Mouse (Mus musculus): Measurements from ENCODE around the gene Krt34.

The Krt34 gene

DNA sequence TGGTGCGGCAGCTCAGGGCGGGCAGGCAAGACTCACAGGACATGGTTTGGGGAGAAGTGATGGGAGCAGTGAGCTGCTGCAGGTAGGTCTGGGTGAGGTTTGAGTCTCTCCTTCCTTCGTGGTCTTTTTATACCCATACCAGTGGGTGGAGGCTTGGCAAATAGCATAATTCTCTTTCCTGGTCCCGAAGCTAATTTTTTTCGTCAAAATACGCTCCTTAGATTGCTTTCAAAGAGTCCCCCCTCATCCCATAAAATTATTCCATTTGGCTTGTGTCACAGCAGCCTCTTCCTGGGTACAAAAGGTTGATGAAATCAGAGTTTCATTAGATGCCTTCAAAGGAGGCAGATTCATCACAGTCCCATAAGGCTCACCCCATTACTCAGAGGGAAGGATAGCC, at the start of gene Krt34:
Krt34 (minus strand) TSS at position 101 of the 400 bp plus-strand sequence.
- no peak for DNase-seq (ENCODE audit: low read depth, low spot score)

DNA sequence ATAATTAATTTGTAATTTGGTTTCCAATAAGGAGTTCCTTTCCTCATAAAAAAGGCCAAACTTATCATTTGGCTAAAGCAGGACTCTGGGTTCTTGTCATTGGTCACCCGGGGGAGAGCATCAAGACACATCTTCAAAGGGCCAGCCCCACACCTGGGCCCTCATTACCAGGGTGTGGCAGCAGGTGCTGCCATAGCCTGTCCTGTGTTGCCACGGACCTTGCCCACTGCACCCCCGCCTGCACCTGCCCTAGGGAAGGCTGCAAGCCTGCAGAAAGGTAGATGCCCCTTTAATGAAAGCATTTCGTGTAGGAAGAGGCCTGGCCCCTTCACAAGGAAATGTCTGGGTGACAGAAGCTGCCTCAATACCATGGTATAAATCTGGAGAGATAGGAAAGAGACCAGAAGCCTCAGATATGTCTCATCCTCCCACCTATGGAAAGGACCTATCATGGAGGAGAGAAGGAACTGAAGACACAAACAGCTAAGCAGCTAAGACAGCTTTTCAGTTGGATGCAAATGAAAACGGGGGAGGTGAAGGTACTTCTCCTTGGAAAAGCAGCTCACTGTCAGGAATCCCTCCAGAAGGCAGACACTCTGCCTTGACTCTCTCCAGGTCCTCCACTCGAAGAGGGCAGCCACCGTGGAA, 47.1 kb upstream of the Krt34 start:
- no peak for DNase-seq (ENCODE audit: low read depth, low spot score)

DNA sequence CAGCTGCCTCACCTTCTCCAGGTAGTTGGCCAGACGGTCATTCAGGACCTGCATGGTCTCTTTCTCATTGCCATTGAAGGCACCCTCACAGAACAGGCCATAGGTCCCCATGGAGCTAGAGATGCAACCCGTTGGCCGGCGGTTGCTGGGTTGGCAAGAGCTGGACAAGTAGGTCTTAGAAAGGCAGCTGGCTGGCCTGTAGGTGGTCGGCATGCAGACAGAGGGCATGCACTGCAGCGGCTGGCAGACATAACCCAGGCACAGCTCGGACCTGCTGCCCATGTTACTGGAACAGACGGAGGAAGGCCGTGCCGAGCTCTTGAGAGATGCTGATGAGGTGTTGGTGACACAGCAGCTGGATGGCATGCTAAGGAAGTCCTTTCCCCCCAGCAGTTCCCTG, 46.5 kb upstream of the Krt34 start, which contains the start of gene Krt32:
Krt32 (minus strand) TSS at position 366 of the 400 bp plus-strand sequence.
- DNase-seq (ENCODE audit: low read depth, low spot score): no peak

DNA sequence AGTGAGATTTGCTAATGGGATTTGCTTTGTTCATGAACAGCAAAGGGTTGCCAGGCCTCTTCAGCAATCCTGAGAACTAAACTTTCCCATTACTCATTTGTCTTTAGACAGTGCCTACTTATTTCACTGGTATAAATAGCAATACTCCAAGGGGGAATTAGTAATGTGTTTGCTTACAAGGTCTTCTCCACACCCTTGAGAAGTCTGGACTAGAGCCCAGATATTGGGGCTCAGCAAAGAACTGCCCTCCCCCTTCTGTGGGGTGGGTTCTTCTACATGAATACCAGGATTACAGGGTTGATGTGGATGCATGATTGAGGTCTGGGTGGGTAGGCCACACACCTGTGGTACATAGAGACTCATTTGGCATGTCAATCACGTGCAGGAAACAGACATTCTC, 32.5 kb upstream of the Krt34 start:
- DNase-seq (ENCODE audit: low read depth, low spot score): no peak

DNA sequence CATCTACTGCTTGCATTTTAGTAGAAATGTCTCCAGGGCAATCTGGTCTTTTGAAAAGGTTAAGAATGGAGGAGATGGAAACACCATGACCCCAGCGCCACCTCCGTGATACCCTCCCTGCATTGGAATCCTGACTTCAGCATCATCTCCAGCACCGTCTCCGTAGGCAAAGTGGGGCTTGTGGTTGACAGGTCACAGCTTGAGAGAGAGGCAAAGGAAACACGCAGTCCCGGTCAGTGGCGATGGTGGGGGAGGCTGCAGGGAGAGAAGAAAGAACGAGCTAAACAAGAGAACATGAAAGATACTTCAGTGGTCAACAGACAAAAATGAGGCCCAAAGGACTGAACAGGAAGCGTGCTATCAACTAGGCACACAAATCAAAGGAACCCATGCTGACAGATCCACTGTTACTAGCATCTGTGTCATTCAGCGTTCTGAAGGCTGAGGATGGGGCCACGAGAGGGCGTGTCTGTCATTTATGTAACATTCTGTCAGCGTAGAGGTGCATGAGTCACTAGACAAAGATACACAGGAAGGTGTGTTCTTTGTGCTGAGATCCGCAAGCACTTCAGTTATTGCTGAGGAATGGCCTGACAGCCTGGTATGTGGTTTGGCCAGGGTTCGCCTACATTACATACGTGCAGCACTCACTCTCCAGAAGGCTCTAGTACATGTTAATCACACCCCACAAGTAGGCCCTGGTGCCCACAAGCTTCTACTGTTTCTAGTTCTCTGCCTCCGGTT, 26.1 kb upstream of the Krt34 start:
- no peak for DNase-seq (ENCODE audit: low read depth, low spot score)

DNA sequence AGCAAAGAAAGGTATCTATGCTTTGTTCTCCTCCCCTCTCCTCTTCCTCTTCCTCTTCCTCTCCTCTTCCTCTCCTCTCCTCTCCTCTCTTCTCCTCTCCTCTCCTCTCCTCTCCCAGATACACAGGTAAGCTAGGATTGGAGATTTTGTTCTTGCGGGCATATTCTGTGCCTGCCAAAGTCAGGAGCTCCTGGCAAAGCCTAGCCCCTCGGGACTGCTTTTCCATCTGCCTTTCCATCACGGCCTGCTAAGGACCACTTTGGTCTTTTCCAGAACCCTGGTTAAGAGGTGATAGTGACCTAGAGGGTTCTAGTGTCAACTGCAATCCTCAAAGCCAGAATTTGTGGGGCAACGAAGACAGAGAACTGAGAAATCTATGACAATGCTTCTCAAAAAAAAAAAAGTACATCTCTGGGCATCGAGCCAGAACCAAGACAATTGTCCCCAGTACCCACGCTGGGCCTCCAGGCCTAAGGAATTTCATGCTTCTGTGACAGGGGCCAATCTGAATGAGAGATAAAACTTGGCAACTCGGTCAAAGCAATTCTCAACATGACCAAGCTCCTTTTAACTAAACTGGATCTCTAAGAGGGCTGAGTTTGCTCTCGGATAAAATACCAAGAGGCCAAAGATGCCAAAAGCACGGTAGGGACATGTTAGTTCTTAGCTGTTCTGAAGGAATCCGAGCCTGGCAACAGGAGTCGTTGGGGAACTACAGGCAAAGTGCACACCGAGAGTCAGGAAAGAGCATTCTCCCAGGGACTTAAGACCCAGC, 25.1 kb upstream of the Krt34 start:
- no peak for DNase-seq (ENCODE audit: low read depth, low spot score)

DNA sequence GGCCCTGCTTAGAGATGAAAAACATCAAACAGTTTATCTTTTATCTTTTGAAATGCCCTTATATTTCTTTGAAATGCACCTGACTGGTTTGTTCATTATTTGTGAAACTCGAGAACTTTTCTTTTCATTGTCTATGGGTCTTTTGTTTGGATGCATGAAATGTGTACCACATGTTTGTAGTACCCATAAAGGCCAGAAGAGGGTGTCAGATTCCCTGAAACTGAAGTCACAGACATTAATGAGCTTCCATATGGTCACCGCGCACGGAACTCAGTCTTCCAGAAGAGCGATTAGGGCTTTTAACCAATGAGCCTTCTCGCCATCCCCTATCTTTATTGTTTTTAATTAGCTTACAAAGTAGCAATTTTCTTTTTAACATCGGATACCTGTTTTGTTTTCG, 17.5 kb upstream of the Krt34 start:
- DNase-seq (ENCODE audit: low read depth, low spot score): peak; percentile 28

DNA sequence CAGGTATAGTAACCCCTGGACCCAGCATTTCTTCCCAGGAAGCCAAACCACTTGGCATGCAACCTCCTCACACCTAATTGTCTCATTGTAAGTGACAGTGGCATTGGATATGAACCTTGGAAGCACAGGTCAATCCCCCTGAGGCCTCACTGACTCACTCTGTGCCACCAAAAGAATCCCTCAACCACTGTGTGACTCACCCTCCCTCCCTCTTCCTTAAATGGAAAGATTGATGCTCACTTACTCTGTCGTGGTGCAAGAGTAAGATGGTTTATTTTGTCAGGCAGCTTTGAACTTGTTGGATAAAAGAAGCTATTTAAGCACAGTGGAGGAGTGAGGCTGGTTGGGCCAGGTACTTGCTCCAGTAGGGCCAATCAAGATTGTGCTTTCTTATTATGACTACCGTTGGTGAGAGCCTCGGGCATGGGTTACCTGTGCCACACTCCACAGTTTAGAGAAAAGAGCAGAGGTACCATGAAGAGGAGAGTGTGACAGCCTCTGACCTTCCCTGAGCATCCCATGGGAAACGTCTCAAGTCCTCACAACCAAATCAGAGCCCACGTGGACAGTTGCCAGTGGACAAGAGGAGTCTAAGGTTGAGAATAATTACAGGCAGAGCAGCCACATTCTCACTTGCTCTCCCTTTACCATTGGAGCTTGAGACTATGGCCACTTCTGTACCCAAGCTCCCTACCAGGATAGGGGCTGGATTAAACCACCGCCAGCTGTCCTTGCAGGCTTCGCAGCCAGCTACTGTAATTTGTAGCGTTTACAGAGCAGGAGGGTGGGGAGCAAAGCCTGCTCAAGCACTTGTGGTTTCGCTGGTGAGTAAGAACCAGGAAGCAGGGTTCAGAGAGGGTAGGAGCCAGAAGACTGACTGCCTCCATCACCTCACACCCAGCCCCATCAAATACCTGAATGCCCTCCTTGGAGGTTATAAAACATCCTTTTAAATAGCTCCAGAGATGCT, 14.6 kb upstream of the Krt34 start:
- DNase-seq (ENCODE audit: low read depth, low spot score): no peak

DNA sequence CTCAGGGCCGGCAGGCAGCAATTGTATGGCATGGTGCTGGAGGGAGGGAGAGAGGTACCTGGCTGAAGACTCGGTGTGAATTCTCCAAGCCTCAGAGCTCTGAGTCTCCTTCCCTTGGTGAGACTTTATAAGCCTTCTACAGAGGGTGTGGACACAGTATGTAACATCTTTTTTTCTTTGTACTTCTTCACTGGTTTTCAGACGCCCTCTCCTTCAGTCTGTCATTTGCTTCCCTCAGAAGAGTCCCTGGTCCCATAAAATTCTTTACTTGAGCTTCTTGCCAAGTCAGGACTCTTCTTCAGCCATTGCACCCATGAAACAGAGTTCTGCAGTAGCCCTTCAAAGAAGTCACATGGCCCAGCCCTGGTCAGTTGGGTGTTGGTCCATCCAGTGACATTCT, 9.1 kb upstream of the Krt34 start, which contains the start of gene Krt31:
Krt31 (minus strand) TSS at position 101 of the 400 bp plus-strand sequence.
- DNase-seq (ENCODE audit: low read depth, low spot score): no peak

DNA sequence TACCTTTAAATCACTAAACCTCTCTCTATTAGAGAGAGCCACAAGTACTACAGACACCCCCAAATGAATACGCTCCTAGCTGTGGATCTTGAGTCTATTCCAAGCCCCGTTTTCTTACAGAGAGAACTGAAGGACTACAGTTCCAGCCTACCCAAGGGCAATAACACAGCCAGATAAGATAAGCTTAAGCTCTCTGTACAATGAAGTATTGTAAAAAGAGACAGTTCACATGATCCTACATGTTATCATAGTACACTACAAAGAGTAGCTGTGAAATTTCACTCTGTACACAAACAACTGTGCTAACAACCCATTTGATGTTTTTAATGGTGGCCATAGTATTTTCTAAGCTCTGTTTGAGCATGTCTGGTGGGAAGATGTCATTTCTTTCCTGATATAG, 5.8 kb upstream of the Krt34 start:
- no peak for DNase-seq (ENCODE audit: low read depth, low spot score)

DNA sequence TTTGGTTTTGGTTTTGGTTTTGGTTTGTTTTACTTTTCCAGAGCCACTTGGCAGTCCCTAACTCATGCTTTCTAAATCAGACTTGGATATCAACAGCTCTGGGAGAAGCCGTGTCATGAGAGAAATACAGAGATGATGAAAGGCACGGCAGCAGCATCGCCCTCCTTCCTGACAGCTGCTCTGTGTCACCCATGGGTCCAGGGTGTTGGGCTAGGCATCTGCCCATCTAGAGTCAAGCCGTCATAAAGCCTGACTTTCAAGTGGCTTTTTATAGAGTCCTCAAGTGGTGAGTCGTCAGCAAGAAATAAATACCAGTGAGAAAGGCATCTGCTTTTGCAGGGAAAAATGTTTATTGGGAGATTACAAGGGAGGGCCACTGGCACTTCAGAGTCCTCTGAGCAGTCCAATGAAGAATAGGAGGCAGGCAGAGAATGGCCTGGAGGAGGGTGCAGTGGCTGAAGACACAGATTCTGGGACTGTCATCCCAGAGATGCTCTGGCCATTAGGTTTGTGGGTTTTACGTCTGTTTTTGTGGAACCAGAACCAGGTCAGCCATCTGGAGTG, 5.0 kb upstream of the Krt34 start:
- no peak for DNase-seq (ENCODE audit: low read depth, low spot score)

DNA sequence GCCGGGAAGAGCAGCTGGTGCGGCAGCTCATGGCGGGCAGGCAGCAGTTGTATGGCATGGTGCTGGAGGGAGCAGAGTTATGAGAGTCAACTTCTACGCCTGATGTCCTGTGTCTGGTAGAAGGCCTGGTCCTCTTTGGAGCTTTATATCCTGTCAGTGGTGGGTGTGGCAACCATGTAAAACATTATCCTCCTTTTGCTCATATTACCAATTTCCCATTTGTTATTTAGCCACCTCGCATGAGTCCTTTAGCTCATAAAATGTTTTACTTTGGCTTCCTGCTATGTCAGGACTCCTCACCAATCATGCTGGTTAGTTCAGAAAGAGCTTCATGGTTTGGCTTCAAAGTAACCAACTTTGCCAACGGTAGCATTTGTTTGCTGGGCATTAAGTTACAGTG, 11.6 kb downstream of the Krt34 start, which contains the start of gene Krt33b:
Krt33b (minus strand) TSS at position 101 of the 400 bp plus-strand sequence.
- DNase-seq (ENCODE audit: low read depth, low spot score): no peak

DNA sequence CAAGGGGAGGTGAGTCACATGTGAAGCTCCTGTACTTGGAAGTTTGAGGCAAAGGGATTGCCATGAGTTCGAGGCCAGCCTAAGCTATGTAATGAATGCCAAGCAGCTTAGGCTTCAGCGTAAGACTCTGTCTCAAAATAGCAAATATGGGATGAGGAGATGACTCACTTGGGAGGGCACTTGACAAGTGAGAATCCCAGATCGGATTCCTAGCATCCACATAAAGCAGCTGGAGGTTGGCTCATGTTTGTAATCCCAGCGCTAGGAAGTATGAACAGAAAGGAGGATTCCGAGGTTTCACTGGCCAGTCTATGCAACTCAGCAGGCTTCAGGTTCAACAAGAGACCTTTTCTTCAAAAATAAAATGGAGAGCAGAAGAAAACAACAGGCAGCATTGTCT, 19.9 kb downstream of the Krt34 start:
- no peak for DNase-seq (ENCODE audit: low read depth, low spot score)

DNA sequence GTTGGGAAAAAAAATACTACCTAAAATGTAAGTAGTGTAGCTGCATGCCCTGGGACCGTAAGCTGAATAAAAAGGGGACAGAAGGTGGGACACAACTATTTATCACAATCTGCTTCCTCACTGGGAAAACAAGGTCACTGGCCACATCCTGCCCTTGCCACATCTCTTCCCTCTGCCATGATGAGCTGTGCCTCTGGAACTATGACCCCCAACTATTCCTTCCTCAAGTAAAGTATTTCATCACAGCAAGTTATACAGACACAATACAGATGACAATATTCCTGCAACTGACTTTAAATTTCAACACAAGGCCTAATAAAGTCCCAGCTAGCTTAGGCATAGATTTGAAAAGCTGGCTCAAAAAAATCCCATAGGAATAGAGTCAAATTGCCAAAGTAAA, 21.9 kb downstream of the Krt34 start:
- no peak for DNase-seq (ENCODE audit: low read depth, low spot score)

DNA sequence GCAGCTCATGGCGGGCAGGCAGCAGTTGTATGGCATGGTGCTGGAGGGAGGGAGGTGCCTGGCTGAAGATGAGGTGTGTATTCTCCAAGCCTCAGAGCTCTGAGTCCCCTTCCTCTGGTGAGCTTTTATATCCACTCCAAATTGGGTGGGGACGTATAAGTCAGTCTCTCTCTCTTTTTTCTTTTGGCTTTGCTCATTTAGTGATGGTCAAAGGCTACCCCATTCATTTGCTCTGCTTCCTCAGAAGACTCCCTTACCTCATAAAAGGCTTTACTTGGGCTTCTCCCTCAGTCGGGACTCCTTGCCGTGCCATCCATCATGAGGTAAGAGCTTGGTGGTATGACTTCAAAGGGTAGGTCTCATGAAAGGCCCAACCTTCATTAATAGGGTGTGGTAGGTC, 25.2 kb downstream of the Krt34 start, which contains the start of gene Krt33a:
Krt33a (minus strand) TSS at position 101 of the 400 bp plus-strand sequence.
- DNase-seq (ENCODE audit: low read depth, low spot score): no peak

DNA sequence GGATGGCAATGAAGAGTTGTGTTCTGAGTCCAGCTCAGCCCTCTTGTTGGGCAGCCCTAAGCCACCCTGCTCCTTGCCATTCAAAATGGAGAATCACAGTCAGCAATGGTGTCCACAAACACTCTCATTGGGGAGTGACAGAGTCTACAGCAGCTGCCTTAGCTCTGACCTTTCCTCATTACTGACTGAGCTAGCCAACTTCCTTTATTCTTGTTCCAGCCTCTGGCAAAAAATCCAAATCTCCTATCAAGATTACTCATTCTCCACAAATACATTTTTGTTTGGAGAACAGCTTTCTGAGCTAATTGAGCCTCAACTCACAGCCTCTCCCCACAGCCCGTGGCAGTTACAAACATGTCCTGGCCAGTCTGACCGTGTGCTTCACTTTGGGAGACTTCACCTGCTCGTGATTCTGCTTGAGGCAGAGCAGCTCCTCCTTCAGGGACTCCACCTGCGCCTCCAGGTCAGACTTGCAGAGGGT, 27.6 kb downstream of the Krt34 start:
- DNase-seq (ENCODE audit: low read depth, low spot score): no peak

DNA sequence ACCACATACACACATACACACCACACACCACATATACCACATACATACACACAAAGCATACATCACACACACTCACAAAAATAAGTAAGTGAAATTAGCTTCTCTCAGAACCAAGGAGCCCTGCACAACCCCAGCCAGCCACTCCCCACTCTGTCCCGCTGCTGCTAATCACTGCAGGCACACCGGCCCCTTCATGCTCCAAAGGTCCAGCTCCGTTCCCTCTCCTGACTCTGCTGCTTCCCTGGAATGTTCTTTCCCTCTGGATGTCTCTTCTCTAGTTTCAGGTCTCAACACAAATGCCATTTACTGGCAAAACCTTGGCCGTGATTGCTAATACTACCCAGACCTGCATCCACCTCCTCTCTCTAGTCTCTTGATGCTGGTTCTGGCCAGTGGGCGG, 30.7 kb downstream of the Krt34 start:
- no peak for DNase-seq (ENCODE audit: low read depth, low spot score)

DNA sequence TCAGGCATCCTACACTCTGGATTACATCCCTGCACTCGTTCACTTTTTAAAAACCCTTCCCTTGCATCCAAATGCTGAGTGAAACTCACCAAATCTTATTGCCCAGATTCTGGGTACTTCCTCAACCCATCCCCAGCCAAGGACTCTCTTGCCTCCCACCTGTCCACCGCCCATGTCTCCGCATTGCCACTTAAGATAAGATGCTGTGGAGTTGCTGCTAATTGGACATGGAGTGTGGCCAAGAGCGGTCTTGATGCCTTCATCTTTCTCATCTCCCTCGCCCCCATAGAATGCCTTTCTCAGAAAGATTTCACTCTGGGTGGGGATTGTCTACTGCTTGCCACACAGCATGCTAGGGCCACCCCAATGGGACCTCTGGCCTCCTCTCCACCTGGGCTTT, 33.0 kb downstream of the Krt34 start:
- no peak for DNase-seq (ENCODE audit: low read depth, low spot score)

DNA sequence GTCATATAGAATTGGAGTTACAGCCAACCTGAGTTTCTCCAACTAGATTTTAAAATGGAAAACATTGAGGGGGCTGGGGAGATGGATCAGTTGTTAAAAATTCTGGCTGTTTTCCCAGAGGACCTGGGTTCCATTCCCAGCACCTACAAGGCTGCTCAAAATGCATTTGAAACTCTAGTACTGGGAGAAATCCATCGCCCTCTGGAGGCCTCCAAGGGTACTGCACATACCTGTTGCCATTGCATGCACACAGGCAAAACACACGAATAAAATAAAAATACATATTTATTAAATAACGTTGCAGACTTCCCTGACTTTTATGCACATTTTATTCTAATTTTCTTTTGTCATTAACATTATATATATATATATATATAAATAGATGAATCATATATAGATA, 34.7 kb downstream of the Krt34 start:
- no peak for DNase-seq (ENCODE audit: low read depth, low spot score)

DNA sequence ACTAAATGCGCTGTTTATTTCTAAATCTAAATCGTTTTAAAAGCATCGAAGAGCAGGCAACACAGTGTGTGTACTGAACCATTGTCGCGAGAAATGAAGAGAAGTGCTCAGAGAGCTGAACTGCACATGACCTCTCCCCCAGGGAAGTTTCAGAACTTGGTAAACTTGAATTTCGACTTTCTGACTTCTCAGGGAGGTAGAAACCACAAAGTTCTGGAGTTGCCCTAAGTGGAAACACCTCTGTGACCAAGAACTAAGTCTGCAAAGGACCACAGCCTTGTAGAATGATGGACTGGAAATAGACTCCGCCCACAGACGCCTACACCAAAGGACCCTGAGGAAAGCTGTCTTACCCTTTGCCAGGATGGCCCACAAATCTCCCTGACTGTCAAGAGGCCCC, 35.4 kb downstream of the Krt34 start:
- DNase-seq (ENCODE audit: low read depth, low spot score): no peak

DNA sequence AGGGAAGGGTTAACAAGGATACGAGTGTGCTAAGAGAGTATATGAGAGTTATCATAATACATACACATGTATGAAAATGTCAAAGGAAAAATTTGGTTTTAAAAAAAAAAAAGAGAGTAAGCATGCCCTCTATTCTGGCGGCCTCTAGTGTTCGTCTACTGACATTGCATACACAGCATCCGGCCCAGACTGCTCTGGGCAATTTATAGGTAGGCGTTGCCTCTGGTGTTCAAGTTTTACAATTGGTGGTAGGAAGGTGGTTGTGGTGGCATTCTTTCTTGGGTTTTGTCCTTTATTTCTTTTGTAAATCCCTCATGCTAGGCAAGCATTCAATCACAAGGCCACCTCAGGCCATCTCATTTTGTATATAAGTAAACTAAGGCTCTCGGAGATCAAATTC, 36.5 kb downstream of the Krt34 start:
- DNase-seq (ENCODE audit: low read depth, low spot score): peak; percentile 43
